Comparison of ENCODE assay signal across 8 mouse cellular contexts in the genomic region with DNA sequence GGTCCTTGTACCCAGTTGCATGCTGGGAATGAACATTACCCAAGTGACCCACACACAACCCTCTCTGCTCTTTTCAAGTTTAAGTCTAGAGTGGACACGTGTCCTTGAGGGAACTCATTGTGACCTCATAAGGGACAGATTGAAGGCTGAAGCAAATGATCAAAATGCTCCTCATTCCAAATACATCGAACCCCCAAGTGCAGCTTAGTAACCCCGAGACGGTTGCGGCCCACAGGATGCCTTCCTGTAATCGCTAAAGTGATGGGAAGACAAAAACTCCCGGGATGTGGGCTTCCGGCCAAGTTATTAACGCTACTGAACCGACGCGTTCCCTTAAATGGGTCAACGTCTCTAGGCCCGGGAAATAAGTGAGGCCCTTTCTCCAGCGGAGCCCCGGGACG. TPM values are rescaled to one million over a fixed set of nuclear protein-coding genes. Genes with fewer than 3 reads are reported as not detected.
DNase-seq lines count a peak whose midpoint lies in the region; ATAC-seq lines count a peak whose summit lies in the region.

No protein-coding gene starts in this region.

- H3K9ac ChIP-seq in embryonic facial prominence, embryonic 13.5 days: peak overlapping the region; percentile 94
- peak overlapping the region; percentile 95 for H3K9ac ChIP-seq in limb, embryonic 11.5 days (ENCODE audit: low read length)

- H3K27me3 ChIP-seq in embryonic facial prominence, embryonic 13.5 days: no peaks in the 10 kb centered on the region
- H3K27me3 ChIP-seq in limb, embryonic 11.5 days (ENCODE audit: control insufficient read depth, insufficient read depth, low read length): no peaks in the 10 kb centered on the region
- H3K27me3 ChIP-seq in splenic B cell, adult 2 months (ENCODE audit: control insufficient read depth, insufficient read depth, low read length, poor library complexity, severe bottlenecking): no peaks in the 10 kb centered on the region

- H3K4me3 ChIP-seq in embryonic facial prominence, embryonic 13.5 days: peak overlapping the region; percentile 86
- peak overlapping the region; percentile 93 for H3K4me3 ChIP-seq in limb, embryonic 11.5 days (ENCODE audit: low read depth, low read length)

- ATAC-seq in embryonic facial prominence, embryonic 13.5 days (ENCODE audit: insufficient number of reproducible peaks, insufficient read depth, low FRiP score, low TSS enrichment, low read depth): no peak
- no peak for ATAC-seq in limb, embryonic 11.5 days (ENCODE audit: insufficient number of reproducible peaks, low FRiP score, low TSS enrichment, low read depth)
- no peak for ATAC-seq in erythroid progenitor cell, adult 5-6 weeks (replicated peaks; ENCODE audit: low FRiP score, poor library complexity, severe bottlenecking)

- WGBS in embryonic facial prominence, embryonic 13.5 days: under 1% methylated on average over 17 of the region's 17 CpGs
- under 1% methylated on average over 17 of the region's 17 CpGs for WGBS in limb, embryonic 11.5 days

- DNase-seq in retina, embryonic 14.5 days (ENCODE audit: low spot score): peak; percentile 50
- DNase-seq in retina, postnatal 1 day: no peak
- DNase-seq in limb, embryonic 11.5 days (ENCODE audit: low spot score): no peak
- DNase-seq in splenic B cell, adult 2 months (ENCODE audit: low read depth, low spot score): peak; percentile 31
- DNase-seq in cerebellum, postnatal 10 days: no peak
- no peak for DNase-seq in urinary bladder, postnatal 14 days (ENCODE audit: low spot score)

- no peaks in the 10 kb centered on the region for H3K9me3 ChIP-seq in embryonic facial prominence, embryonic 13.5 days
- H3K9me3 ChIP-seq in limb, embryonic 11.5 days (ENCODE audit: control insufficient read depth, low read length): no peaks in the 10 kb centered on the region

- H3K4me1 ChIP-seq in embryonic facial prominence, embryonic 13.5 days: peaks cover 38% of the 10 kb centered on the region
- H3K4me1 ChIP-seq in limb, embryonic 11.5 days (ENCODE audit: control insufficient read depth, insufficient read depth, low read length): peaks cover 11% of the 10 kb centered on the region

- H3K27ac ChIP-seq in embryonic facial prominence, embryonic 13.5 days: peak overlapping the region; percentile 79
- peak overlapping the region; percentile 64; the same call in 1 of the 2 replicates for H3K27ac ChIP-seq in limb, embryonic 11.5 days (replicated peaks; ENCODE audit: low read depth, low read length)

- H3K36me3 ChIP-seq in embryonic facial prominence, embryonic 13.5 days: peaks cover 27% of the 10 kb centered on the region
- peaks cover 11% of the 10 kb centered on the region; the same call in 1 of the 2 replicates for H3K36me3 ChIP-seq in limb, embryonic 11.5 days (ENCODE audit: control insufficient read depth, insufficient read depth, low read length)
- peaks cover 3% of the 10 kb centered on the region for H3K36me3 ChIP-seq in splenic B cell, adult 2 months (ENCODE audit: control insufficient read depth, insufficient read depth, low read length, poor library complexity, severe bottlenecking)

- H3K4me2 ChIP-seq in embryonic facial prominence, embryonic 13.5 days: peak overlapping the region; percentile 67
- H3K4me2 ChIP-seq in limb, embryonic 11.5 days (ENCODE audit: low read depth, severe bottlenecking): peak overlapping the region; percentile 70

RNA-seq across cellular contexts. Expression of a gene that starts 0.4 kb away (rescaled TPM):
- 242 and 297 TPM in 2 replicates for polyA plus RNA-seq in embryonic facial prominence, embryonic 13.5 days (2015; fragmentation: Nextera tagmentation; extraction: Ambion mirVana)
- polyA plus RNA-seq in limb, embryonic 11.5 days (2014; fragmentation: Nextera tagmentation; extraction: Ambion mirVana): 316 and 331 TPM in 2 replicates
- total RNA-seq in erythroid progenitor cell, adult 5-6 weeks (2015; ENCODE audit: low replicate concordance): 275 and 310 TPM in 2 replicates
- total RNA-seq in erythroid progenitor cell, adult 5-6 weeks (2017; ENCODE audit: low replicate concordance): 164 and 219 TPM in 2 replicates

RNA-seq across cellular contexts. Expression of a gene that starts 4.1 kb away (rescaled TPM):
- 10.5 and 13.4 TPM in 2 replicates for polyA plus RNA-seq in embryonic facial prominence, embryonic 13.5 days (2015; fragmentation: Nextera tagmentation; extraction: Ambion mirVana)
- 23.1 and 26.6 TPM in 2 replicates for polyA plus RNA-seq in limb, embryonic 11.5 days (2014; fragmentation: Nextera tagmentation; extraction: Ambion mirVana)
- 18.4 TPM in 2 replicates for total RNA-seq in erythroid progenitor cell, adult 5-6 weeks (2015; ENCODE audit: low replicate concordance)
- total RNA-seq in erythroid progenitor cell, adult 5-6 weeks (2017; ENCODE audit: low replicate concordance): 18.2 and 21.9 TPM in 2 replicates

Comparison
In these comparisons a context has a peak if more than half of its experiments do, and no peak if none do; other contexts are left out.
1. DNase-seq: peak in retina, embryonic 14.5 days (single experiment) and splenic B cell, adult 2 months (single experiment); none in retina, postnatal 1 day (single experiment), limb, embryonic 11.5 days (single experiment), cerebellum, postnatal 10 days (0 of 2) and urinary bladder, postnatal 14 days (single experiment).